Mouse (Mus musculus) layer of hippocampus, adult 11-12 months (tissue): Measurements from ENCODE around the gene Igll1.
"Not testable (repeated sequence)": the region's sequence is repeated elsewhere in the genome, so short reads cannot be mapped to it uniquely, and the experiment has no call there.

Source experiments
- DNase-seq: peaks from one replicate; pipeline ENCODE4 v3.0.0; 2022; ENCODE audit warnings: low spot score

Igll1 gene

GRCm38 (mm10) chr16:16863978-16864377 lies at the start of gene Igll1:
Igll1 (minus strand) TSS chr16:16863985.
- no peak for DNase-seq

DNA sequence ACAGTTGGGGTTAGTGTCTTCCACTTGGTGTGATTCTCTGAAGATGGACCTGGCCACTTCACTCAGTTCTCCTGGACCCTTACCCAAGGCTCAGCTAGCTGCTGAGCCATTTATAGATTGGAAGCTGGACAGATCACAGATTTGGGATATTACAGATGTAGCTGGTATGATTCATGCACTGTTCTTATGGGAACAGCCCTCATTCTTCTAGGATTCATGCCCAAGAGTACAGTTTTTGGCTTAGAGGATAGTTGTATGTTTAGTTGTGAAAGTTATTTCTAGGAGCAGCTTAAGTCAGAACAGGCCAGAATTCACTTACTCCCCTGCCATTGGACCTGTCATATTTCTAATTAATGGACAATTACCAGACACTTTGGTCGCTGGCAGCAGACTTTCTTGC lies 49.7 kb upstream of the Igll1 start:
- DNase-seq, result no peak

DNA sequence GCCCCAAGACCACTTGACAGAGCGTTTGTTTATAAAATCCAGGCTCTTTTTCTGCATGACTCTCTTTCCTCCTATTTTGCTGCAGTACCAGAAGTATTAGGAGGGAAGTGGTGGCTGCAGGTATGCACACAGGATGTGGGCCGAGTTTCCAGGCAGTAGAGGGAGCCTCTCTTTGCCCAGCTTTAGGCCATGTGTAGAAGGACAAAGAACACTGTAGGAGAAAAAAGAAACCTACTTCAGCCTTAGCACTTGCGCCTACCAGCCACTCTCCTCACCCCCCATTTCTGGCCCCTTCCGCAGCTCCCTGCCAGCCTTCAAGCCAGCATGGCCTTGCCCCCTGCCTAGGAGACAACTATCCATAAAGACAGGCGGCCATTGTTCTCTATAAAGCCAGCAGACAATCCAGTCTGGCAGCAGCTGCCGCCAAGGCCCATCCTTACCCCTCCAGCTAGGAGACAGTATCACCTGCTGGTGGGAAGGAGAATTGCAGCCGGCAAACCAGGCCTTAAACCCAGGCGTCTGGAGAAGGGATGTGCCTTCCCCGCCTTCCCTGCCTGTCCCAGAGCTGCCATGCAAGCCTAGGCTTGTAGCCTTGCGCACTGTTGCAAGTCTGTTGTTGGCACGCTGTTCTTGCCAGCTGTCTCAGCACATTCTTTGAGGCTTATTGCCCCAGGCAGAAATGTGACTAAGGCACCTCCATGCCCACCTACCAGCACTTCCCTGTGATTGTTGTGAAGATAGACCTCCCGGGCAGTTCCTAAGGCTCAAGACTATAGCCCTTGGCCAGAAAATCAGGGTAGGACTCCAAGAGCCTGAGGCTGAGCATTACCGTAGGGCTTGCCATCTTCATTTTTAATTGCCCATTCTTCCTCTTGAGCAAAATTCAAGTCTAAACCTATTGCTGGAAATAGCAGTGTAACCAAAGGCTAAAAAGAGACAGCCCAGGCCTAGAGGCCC lies 48.1 kb upstream of the Igll1 start:
- peak; percentile 81 for DNase-seq

DNA sequence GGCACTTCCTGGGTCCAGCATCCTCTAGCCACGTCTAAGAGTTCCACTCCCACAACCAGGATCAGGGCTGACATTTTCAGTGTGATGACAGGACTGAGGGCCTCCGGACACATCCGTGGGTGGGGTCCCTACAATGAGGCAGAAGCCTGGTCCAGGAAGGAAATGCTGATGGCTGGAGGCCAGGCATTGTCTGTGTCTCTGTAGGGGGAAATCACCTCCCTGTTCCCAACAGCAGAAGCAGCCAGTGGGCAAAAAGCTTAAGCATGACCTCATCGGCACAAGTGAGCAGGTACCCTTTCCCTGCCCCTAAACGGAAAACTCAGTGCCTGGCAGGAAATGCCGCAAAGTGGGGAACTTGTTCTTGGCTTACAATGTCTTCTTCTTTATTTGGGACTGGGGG lies 44.0 kb upstream of the Igll1 start:
- no peak for DNase-seq

DNA sequence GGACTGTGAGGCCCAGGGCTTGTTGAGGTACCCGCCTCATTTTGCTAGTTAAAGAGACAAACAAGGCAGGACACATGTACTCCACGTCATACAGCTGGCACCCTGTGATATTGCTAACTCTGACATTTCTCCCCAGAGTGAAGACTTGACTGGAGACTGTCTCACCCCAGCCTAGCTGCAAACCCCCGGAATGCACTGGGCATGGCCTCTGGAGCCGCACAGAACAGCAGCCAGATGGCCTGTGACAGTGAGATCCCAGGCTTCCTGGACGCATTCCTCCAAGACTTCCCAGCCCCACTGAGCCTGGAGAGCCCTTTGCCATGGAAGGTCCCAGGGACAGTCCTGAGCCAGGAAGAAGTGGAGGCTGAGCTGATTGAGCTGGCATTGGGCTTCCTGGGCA lies 39.4 kb upstream of the Igll1 start:
- no peak for DNase-seq

DNA sequence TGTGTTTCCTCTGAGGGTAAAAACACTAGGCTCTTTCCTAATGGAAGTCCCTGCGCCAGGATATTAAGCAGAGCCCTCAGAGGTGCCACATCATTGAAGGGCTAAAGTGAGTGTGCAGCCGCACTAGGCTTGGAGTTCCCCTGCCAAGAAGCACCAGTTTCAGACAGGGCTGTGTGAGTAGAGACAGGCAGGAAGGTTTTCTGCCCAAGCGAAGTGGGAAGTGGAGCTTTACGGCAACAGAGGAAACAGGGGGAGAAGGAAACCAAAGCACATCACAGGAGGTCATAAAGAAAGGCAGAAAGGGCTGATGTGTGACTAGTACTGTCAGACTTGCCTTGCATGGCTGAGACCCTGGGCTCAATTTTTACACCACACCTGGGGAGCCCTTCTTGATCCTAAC lies 38.5 kb upstream of the Igll1 start:
- DNase-seq, result no peak

DNA sequence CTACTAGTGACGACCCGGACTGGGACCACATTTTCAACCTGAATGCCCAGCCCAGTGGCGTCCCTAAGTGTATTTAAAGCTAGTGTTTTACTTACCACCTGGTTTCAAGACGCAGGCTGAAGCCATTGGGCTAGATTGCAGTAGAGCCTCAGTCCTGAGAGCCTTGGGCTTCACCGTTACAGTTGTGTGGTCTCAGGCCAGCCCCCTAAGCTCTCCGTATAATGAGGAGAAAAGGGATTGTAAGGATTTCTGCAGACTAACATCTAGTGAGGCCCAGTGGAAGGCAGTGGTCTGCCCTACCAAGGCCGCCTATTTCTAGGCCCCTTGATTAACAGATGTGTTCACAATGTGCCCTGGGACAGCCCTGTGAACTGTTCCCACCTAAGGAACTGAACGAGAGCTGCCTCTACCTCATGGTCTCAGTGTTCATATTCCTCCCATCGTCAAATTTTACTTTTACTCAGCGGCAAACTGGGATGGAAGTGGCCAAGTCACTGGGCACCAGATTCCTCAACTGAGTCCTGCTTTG lies 33.3 kb upstream of the Igll1 start:
- no peak for DNase-seq

- peak; percentile 96 for DNase-seq
Measured at GRCm38 (mm10) chr16:16896382-16897055, 32.7 kb upstream of the Igll1 start, which contains the start of gene Ppm1f. Ppm1f (plus strand) TSS chr16:16896469.

- no peak for DNase-seq
Measured at GRCm38 (mm10) chr16:16896015-16896381, 32.2 kb upstream of the Igll1 start.

GRCm38 (mm10) chr16:16892366-16892765 lies 28.6 kb upstream of the Igll1 start:
- no peak for DNase-seq

GRCm38 (mm10) chr16:16888341-16888740 lies 24.6 kb upstream of the Igll1 start:
- DNase-seq, result no peak

DNA sequence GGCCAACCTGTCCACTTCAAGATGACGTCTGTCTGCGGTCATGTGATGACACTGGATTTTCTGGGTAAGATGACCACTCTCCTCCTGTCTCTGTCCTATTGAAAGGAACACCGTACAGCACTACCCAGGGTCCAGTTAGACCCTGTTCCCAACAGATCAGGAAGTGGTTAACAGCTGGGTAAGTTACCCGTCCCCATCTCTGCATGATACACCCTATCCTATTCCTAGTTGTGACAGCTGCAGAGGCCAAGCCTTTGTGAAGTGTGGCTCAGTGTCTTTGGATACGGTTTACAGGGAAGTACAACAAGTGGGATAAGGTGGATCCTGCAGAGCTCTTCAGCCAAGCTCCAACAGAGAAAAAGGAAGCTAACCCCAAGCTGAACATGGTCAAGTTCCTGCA lies 15.2 kb upstream of the Igll1 start:
- DNase-seq, result no peak

DNA sequence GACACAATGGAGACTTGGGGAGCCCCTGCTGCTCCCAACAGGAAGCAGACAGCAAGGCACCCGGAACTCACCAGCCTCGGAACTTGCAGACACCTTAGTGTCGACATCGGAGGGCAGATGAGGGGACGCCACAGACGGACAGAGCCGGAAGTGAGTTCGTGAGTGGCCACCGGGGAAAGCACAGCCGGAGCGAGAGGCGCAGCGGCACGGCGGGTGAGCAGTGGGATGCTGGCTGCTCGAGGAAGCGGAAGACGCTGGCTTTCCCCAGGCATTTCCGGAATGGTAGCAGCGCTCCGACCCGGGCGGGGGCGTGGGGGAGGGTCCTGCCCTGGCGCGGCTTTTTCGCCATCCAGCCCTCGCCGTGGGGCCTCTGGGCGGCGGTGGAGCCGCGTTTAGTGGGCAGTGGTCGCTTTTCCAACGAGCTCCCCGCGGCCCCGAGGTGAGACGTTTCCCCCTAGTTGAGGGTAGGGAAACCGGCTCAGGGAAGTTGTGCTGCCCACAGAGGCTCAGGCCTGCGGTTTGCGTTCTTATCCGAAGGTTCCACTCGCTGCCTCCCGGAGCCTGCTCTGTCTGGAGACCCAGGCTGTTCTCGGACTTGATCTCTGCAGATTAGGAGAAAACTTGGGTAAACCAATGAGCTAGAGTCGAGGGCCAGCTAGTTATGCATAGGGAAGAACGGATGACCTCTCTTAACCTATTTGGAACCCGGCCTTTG lies 7.0 kb upstream of the Igll1 start, which contains the start of the genes Top3b and Vpreb1:
TSS of gene Top3b (plus strand) at position 120 of the 715 bp plus-strand sequence.
TSS of gene Vpreb1 (minus strand) at position 227 of the 715 bp plus-strand sequence.
- peak; percentile 94 for DNase-seq

DNA sequence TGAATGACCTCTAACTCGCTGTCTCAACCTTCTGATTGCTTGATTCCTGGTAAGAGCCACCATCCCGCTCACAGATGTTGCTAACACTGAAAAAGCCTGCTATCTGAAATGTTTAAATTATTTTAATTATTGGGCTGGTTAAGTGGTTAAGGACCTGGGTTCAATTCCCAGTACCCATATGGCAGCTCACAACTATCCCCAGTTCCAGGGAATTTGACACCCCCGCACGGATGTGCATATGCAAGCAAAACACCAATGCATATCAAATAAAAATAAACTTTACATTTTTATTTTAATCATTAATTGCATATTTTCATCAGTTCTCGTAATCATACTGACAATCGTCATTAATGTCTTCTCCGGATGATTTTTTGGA lies 6.4 kb upstream of the Igll1 start:
- DNase-seq, result no peak

- no peak for DNase-seq
Measured at GRCm38 (mm10) chr16:16865696-16866561, 2.1 kb upstream of the Igll1 start.

DNA sequence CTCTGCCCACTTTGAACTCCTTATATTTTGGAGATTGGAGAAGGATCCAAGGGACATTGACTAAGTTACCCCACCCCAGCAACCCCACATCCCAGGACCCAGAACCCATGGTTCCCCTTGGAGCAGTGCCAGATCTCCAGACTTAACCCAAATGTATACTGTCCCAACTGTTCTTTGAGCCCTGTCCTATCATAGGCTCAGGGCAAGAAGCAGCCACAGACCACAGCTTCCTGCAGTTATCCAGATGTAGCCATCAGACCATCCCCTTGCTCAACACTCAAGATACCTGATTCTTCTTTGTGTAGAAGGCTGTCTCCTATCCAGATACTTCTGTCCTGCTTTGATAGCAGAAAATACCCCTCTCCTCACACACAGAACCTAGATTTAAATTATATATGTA lies 1.4 kb upstream of the Igll1 start:
- DNase-seq, result no peak

- DNase-seq, result no peak
Measured at GRCm38 (mm10) chr16:16862288-16862687, 1.5 kb downstream of the Igll1 start.

DNA sequence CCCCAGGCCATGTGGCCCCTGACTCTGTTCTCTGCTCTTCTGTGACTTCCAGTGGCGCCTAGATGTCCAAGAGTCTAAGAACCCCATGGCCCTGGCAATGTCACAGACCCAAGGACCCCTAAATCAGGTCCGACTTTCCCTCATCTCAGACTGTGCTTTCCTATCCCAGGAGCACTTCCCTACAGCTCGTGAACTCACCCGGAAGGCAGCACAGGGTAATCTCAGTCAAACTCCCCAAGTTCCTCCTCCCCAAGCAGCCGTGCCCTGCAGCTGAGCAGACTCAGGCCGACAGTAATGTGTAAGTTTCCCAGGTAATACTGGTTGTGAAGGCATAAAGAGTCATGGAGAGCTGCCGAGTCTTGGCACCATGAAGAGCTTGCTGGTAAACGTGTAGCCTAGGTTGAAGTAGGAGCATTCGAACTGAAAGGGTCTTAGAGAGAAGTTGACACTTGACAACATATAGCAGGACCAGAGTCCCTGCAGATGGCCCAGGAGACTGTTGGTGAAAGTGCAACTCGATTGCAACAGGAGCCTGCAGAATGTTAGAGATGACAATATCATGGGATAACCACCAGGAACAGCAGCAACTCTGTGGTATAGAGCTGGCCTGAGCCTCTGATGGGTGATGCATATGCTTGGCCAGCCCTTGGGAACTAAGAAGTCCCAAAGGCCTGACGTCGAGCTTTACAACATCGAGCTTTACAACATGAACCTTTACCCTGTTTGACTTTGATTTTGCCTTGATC lies 6.9 kb downstream of the Igll1 start:
- no peak for DNase-seq

GRCm38 (mm10) chr16:16856054-16856453 lies 7.7 kb downstream of the Igll1 start:
- not testable (repeated sequence) for DNase-seq

- no peak for DNase-seq
Measured at GRCm38 (mm10) chr16:16855541-16855940, 8.2 kb downstream of the Igll1 start.
